Mouse (Mus musculus) macrophage (primary cell): Measurements from ENCODE around the gene Slc12a8. TPM values are rescaled to one million over a fixed set of nuclear protein-coding genes. Genes with fewer than 3 reads are reported as not detected.

Experiments used
- H3K27ac ChIP-seq: fragments of 350-480 bp; formaldehyde crosslinking; 2 replicates; pipeline ENCODE4 v1.9.0; 2021
- H3K36me3 ChIP-seq: fragments of 350-480 bp; formaldehyde crosslinking; 2 replicates; pipeline ENCODE4 v1.9.0; 2021; ENCODE audit errors: inconsistent target
- H3K4me3 ChIP-seq: fragments of 350-480 bp; formaldehyde crosslinking; 2 replicates; pipeline ENCODE4 v1.9.0; 2021; ENCODE audit errors: inconsistent target
- H3K79me2 ChIP-seq: fragments of 350-480 bp; formaldehyde crosslinking; 2 replicates; pipeline ENCODE4 v1.9.0; 2021; ENCODE audit errors: inconsistent target
- WGBS: methylation state at CpG from one replicate; pipeline ENCODE4 v1.1.7; 2026; ENCODE audit warnings: inconsistent platforms; ENCODE audit not compliant: missing documents; 5-methylcytosine and 5-hydroxymethylcytosine counted together
- polyA plus RNA-seq: library from polyadenylated mRNA; stranded (reverse); fragments of 250-400 nt; gene quantifications from 3 replicates; pipeline ENCODE4 v1.2.4, GENCODE M21; 2018; ENCODE audit warnings: inconsistent platforms

The Slc12a8 gene
- polyA plus RNA-seq, 1 experiment from 2014 or later: not detected

GRCm38 (mm10) chr16:33519916-33520568, 2.9 kb downstream of the Slc12a8 start:
- 77% methylated on average over 6 of the region's 6 CpGs for WGBS
- H3K27ac ChIP-seq: no peak overlapping the region
- no peaks in the 10 kb centered on the region for H3K36me3 ChIP-seq
- H3K4me3 ChIP-seq: no peak overlapping the region
- no peaks in the 10 kb centered on the region for H3K79me2 ChIP-seq

- H3K4me3 ChIP-seq: no peak overlapping the region
- 59% methylated on average over 3 of the region's 4 CpGs for WGBS
- no peaks in the 10 kb centered on the region for H3K79me2 ChIP-seq
- H3K27ac ChIP-seq: no peak overlapping the region
- no peaks in the 10 kb centered on the region for H3K36me3 ChIP-seq
Measured at GRCm38 (mm10) chr16:33522516-33522915, 5.4 kb downstream of the Slc12a8 start.

GRCm38 (mm10) chr16:33523571-33523970, 6.4 kb downstream of the Slc12a8 start:
- no peaks in the 10 kb centered on the region for H3K36me3 ChIP-seq
- H3K27ac ChIP-seq: no peak overlapping the region
- 78% methylated on average over 10 of the region's 10 CpGs for WGBS
- H3K4me3 ChIP-seq: no peak overlapping the region
- H3K79me2 ChIP-seq: no peaks in the 10 kb centered on the region

DNA sequence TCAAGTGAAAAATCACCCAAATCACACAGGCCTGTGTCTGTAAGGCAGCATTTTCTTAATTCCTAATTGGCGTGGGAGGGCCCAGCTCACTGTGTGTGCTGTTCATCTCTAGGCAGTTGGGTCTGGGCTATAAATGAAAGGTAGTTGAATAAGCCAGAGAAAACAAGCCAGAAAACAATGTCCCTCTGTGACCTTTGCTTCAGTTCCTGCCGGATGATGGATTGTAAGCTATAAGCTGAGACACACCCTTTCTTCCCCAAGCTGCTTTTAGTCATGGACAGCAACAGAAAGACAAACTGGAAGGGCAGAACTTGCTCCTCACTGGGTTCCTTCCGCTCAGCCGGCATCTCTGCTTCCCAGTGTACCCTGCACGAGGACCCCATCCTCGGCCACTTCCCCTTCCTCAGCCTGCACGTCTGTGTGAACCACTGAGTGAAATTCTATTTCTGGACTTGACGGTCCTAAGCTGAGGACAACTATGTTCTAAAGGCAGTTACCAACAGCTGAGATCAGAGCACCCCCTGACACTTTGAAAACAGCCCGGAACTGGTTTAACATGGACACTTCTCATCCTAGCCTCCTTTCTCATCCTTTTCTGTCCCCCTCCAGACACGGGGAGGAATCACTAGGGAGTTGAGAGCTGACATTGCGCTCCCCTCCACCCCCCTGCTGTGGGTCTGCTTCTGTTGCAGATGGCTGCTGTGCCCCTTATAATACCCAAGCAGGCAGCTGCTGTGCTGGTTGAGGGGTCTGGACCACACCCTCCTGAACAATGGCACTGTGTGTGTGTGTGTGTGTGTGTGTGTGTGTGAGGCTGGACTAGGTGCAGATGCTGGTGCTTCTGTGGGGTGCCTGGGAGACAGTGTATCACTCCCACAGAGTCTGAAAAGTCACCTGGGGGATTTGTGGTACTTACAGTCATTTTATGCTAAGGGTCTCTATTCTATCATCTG, 12.7 kb downstream of the Slc12a8 start:
- no peaks in the 10 kb centered on the region for H3K79me2 ChIP-seq
- no peak overlapping the region for H3K4me3 ChIP-seq
- peak overlapping the region; percentile 10; the same call in 1 of the 2 replicates for H3K27ac ChIP-seq
- 41% methylated on average over 11 of the region's 11 CpGs for WGBS
- H3K36me3 ChIP-seq: no peaks in the 10 kb centered on the region

DNA sequence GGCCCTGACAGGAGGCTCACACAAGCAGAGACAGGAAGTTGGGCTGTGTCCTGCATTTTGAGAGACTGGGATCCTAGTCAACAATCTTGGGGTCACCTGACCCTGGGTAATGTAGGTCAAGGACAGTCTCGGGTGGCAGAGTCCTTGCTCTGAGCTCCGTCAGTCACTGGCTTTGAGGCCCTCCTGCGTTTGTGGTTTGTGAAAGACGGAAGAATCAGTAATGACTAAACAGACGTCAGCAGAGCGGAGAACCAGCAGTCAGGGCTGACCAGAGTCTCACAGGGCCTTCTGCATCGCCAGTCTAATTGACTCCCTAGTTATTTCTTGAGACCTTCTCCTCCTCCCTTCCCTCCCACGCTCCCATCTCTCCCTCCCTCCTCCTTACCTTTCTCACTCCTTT, 14.1 kb downstream of the Slc12a8 start:
- no peak overlapping the region for H3K4me3 ChIP-seq
- no peaks in the 10 kb centered on the region for H3K36me3 ChIP-seq
- H3K27ac ChIP-seq: peak overlapping the region; percentile 25
- no peaks in the 10 kb centered on the region for H3K79me2 ChIP-seq
- WGBS: 42% methylated on average over 8 of the region's 8 CpGs

- no peaks in the 10 kb centered on the region for H3K79me2 ChIP-seq
- H3K36me3 ChIP-seq: no peaks in the 10 kb centered on the region
- no peak overlapping the region for H3K4me3 ChIP-seq
- 85% methylated on average over 8 of the region's 8 CpGs for whole genome bisulfite sequencing
- H3K27ac ChIP-seq: no peak overlapping the region
Measured at GRCm38 (mm10) chr16:33536456-33536855, 19.3 kb downstream of the Slc12a8 start.

DNA sequence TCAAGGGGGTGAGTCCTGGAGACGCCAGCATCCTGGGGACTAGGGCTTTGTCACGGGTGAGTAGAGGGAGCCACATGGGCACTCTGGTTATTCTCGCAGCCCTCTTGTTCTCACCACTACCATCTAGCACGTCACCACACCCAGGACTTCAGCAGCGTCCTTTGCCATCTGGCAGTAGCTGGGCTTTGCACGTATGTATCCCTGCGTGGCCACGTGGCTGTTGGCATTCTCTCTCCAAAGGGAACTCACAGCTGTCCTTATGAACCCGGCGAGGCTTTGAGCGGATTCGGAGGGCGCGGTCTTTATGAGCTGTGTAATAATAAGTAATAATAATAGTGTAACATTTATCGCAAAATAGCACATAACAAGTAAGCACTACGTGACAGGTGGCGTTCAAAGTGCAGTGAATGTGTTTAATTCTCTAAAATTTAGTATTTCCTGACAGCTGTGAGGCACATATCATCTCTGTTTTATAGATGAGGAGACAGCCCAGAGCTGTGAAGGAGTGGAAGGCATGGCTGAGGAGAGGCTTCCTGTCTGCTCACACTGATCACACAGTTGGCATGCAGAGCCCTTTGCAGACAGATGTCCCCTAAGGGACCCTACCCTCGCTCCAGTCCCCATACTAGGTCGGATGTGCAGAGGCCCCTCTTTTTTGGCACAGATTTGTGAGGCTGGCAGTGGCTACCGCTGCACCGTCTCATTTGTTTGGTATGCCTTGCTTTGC, 20.5 kb downstream of the Slc12a8 start:
- Histone ChIP-seq H3K27ac (no peak overlapping the region), H3K79me2 (no peaks in the 10 kb centered on the region), H3K4me3 (no peak overlapping the region), H3K36me3 (no peaks in the 10 kb centered on the region)
- 94% methylated on average over 21 of the region's 21 CpGs for WGBS

DNA sequence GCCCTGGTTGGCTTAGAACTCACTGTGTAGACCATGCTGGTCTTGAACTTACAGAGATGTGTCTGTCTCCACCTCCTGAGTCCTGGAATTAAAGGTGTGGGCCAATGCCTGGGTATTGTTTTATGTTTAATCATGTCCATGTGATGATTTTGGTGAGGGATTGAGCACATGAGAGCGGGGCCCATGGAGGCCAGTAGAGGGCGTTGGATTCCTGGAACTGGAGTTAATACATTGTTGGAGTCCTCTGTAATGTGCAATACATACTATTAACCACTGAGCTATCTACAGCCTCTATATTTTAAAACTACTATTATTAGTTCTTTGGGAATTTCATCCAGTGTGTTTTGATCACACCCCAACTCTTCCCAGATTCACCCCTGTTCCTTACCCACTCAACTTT, 27.2 kb downstream of the Slc12a8 start:
- Histone ChIP-seq H3K27ac (no peak overlapping the region), H3K4me3 (no peak overlapping the region), H3K79me2 (no peaks in the 10 kb centered on the region), H3K36me3 (no peaks in the 10 kb centered on the region)
- WGBS: 100% methylated on average over 2 of the region's 2 CpGs

DNA sequence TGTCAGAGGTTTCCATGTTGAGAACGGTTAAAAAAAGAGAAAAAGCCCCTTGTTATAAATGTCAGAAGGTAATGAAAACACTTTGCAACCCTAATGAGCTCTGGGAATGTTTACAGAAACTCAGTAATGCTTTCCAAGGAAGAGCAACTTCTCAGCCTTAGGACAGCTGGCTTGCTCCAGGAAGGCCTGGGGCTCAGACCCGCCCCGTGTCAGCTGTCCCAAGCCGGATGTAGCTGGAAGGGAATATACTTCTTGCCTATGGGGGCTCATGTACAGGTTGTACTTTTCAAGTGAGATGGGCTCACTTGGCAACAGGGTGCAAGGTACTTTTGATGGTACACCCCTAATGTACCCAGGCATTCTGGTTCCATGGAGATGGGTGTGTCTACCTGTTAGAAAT, 28.4 kb downstream of the Slc12a8 start:
- Histone ChIP-seq H3K36me3 (no peaks in the 10 kb centered on the region), H3K79me2 (no peaks in the 10 kb centered on the region), H3K4me3 (no peak overlapping the region), H3K27ac (no peak overlapping the region)
- WGBS: 95% methylated on average over 4 of the region's 4 CpGs

DNA sequence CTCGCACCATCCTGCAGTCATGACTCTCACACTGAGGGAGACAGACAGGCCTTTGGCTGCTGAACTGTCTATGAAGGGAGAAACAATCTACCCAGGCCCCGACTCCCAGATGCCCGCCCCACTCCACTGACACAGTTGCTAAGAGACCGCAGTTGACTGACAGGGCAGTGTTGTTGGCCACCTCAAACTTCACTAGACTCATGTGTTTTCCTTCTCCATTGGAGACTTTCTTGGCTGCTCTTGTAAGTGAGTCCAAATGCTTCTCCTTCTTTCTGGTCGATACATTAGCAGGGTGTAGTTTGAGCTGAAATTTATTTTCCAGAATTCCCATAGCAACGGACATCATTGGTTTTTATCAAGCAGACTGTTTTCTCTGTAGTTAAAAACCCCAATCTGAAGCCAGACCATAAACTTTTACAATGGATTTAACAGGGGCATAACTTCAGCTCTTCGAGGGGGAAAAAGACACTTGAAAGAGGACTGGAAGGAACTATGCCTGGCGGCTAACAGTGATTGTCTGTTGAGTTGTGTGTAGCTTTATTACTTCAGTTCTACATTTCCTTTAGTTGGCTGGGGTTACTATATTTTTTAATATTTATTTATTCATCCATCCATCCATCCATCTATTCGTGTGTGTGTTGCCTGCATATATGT, 36.7 kb downstream of the Slc12a8 start:
- WGBS: 93% methylated on average over 8 of the region's 9 CpGs
- Histone ChIP-seq H3K36me3 (no peaks in the 10 kb centered on the region), H3K79me2 (no peaks in the 10 kb centered on the region), H3K4me3 (no peak overlapping the region), H3K27ac (no peak overlapping the region)

DNA sequence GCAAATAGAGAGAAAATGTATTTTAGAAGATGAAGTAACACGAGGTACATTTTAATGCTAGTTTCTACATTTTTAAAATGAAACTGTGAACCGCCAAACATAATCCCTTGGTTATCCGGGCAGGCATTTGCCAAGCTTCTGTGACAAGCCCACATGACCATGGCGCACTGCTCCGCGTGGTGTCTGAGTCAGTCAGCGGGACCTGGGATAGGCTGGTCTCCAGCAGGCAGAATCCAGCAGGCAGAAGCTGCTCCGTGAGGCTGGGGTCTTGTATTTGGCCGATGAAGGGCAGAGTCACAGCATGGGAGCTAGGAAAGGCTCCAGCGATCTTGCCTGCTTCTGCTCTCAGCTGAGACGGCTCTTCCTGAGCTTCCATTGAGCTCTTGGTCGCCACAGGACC, 41.0 kb downstream of the Slc12a8 start:
- Histone ChIP-seq H3K4me3 (no peak overlapping the region), H3K27ac (no peak overlapping the region), H3K36me3 (no peaks in the 10 kb centered on the region), H3K79me2 (no peaks in the 10 kb centered on the region)
- 91% methylated on average over 12 of the region's 12 CpGs for WGBS

DNA sequence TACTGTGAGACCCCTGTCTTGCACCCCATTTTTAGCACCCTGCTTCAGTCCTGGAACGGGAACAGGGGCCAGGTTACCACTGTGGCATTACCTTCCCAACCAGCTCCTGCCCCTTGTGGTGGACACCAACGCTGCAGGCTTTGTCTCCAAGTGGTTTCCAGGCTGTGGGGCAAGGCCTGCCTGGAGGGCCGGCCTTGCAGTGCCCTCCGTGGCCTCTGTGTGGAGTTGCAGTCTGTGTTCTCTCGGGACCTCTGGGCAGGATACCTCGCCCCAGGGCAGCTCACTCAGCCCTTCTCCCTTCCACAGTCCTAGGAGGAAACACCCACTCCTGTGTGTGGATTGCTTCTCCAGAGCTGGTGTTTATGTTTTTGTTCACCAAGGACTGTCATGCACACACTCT, 43.2 kb downstream of the Slc12a8 start:
- Histone ChIP-seq H3K36me3 (no peaks in the 10 kb centered on the region), H3K4me3 (no peak overlapping the region), H3K79me2 (no peaks in the 10 kb centered on the region), H3K27ac (no peak overlapping the region)
- WGBS: 3% methylated on average over 6 of the region's 6 CpGs

DNA sequence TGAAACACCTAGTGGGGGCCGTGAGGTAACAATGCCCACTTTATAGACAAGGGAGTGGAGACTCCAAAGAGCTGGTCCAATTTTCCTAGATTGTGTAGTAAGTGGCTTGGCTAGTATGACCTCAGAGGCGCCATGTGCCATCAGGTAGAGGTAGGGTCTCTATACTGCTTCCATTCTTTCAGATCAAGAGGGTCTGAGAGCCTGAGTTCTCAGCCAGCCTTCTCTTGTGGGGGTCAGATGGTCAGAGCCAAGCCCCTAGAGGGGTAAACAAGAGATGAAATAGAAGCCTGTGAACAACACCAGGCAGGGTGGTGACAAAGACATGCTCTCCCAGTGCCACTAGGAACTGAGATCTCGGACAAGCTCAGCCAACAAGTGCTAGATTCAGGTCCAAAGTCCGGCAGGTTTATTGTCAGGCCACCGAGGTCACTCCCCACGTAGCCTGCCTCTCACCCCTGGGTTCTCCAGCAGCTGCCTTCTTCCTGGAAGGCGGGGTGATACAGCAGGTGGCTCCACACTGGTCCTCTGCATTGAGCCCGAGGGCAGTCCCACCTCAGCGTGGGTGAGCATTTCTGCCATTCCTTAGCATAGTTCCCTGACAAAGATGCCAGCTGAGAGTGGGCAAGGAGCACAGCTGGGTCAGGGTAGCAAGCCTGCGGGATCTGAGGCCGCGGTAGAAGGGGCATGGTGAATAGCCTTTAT, 44.3 kb downstream of the Slc12a8 start:
- no peaks in the 10 kb centered on the region for H3K36me3 ChIP-seq
- no peak overlapping the region for H3K27ac ChIP-seq
- 89% methylated on average over 12 of the region's 12 CpGs for WGBS
- no peak overlapping the region for H3K4me3 ChIP-seq
- no peaks in the 10 kb centered on the region for H3K79me2 ChIP-seq
